Mouse (Mus musculus) T-helper 17 cell (primary cell): ENCODE data around the gene Cebpb.

Experiments used
- in situ Hi-C, 2 experiments: fragments of 300-600 bp; cut with MboI, MseI; formaldehyde crosslinking; loops; 1 replicate in 1 of 2; 2 replicates in 1 of 2; pipeline ENCODE4 v1.15.1; 2025; ENCODE audit warnings: high pct_unique_total_duplicates in 2 of 2

Gene Cebpb

GRCm38 (mm10) chr2:167691410-167691809, 2.7 kb downstream of the Cebpb start:
- in situ Hi-C loops = no loop called here

- in situ Hi-C loops = no loop called here
These were observed 3.4 kb downstream of the Cebpb start for GRCm38 (mm10) chr2:167691871-167692661.

GRCm38 (mm10) chr2:167692831-167693230, 4.1 kb downstream of the Cebpb start:
- in situ Hi-C loops = no loop called here

DNA sequence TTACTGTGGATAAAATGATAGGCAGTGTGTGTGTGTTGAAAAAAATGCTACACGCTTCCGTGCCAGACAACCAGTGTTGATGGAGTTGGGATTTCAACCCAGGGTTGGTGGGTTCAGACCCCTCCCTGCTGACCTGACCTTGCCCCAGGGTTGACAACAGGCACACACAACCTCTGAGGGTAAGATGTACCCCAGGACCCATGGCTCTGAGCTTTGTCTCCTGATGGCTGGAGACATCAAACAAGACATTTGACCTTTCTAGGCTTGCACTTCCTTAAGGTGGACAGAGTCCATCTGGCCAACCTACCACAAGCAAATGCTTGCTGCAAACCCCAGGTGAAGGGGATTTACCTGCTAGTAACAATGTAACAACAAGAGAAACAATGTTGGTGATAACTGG, 4.8 kb downstream of the Cebpb start:
- in situ Hi-C loops = no loop called here

GRCm38 (mm10) chr2:167694244-167694643, 5.5 kb downstream of the Cebpb start:
- in situ Hi-C loops = no loop called here

DNA sequence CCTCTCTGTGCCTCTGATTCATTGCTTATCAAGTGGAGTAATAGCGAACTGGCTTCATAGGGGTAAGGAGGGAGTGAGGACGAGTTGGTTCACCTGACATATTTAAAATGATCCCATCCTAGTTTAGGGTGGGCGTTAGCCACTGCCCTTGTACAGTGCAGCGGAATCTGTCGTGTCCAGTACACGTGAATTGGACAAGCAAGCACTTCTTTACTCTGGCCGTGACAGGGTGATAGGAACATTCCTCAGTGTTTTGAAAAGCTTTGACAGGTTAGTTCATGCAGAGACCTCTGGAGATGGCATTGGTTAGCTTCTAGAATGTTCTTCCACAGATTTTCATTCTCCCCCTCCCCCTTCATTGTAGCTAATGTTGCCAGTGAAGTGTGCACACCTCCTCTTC, 6.2 kb downstream of the Cebpb start:
- in situ Hi-C loops = no loop called here

DNA sequence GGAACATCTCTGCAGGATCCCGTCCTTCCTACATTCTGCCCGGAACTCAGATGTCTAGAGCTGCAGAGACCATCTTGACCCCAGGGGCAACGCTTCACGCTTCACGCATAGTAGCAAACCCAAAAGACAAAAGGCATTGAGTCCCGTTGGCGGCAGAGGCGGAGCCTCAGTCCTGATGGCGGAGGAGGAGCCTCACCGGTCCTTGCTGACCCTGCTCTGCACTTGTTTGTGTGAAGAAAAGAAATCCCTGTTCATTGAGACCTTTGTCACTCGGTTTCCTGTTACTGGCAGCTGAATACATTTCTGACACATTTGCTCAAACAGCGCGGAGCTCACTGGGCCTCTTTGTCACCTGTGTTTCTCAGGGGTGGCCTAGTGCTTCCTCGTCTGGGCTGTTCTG, 6.8 kb downstream of the Cebpb start:
- in situ Hi-C loops = no loop called here

GRCm38 (mm10) chr2:167696143-167696542, 7.4 kb downstream of the Cebpb start:
- in situ Hi-C loops = no loop called here

GRCm38 (mm10) chr2:167697902-167698301, 9.2 kb downstream of the Cebpb start:
- in situ Hi-C loops = no loop called here

- in situ Hi-C loops = no loop called here
These were observed 11.3 kb downstream of the Cebpb start for GRCm38 (mm10) chr2:167700018-167700417.

DNA sequence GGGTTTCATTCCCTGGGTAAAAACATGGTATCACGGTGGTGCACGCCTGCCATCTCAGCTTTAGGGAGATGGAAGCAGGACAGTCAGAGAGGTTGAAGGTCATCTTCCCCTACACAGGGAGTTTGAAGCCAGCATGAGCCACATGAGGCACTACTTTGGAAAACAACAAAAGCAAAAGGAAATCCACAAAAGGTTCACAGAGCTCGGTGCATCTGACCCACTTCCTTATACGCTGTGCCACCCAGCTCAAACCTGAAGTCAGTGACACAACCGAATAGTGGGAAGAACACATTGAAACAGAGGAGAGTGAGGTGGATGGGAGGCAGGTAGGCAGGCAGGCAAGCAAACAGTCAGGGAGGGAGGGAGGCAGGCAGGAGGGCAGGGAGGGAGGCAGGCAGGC, 12.8 kb downstream of the Cebpb start:
- in situ Hi-C loops = no loop called here

DNA sequence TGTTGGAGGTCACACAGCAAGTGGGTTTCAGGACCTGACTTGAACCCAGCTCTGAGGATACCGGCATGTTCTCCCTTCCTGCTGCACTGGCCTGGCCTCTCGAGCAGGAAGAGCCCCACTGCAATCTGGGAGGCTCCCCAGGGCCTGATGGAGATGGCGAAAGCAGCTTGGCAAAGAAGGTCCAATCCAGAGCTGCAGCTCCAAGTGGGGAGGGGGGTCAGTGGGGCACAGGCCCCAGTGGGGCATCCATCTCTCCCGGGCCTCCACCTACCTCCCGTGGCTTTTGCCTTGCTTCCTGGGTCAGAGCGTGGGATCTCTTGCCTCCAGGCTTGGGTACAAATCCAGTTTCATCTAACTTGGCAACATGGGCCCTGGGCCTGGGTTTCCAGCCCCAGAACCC, 13.4 kb downstream of the Cebpb start:
- in situ Hi-C loops = no loop called here

- in situ Hi-C loops = no loop called here
These were observed 15.7 kb downstream of the Cebpb start for GRCm38 (mm10) chr2:167704409-167704808.

DNA sequence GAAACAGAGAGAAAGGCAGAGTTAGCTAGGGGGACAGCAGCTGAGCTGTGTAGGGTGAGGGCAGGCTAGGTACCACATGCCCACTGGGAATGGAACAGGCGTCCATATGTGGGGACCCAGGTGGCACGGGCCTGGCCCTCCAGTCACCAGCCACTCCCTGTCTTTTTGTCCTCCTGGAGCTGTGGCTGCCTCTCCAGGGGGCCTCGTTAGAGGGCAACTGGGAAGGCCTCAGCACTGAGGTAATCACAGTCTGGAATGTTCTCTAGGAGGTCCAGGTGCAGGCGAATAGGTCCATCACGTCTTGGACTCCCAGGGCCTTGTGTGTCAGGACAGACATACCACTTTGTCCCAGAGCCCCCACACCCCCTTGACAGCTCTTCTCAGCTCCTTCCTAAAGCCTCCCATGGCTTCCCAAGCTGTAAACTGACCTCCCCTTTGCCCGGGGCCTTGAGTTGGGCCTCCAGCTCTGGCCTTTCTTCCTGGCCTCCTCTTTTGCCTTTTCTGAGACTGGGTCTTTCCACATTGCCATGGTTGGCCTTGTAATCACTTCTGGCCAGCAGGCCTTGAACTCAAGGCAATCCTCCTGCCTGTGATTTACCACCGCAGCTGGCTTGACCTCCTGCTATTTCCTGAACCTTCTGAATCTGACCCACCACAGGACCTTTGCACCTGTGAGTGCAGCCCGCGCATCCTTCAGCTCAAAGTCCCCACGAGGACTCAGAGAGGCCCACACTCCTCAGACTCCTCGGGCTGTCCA, 17.6 kb downstream of the Cebpb start:
- in situ Hi-C loops = no loop called here

- in situ Hi-C loops = no loop called here
These were observed 19.7 kb downstream of the Cebpb start for GRCm38 (mm10) chr2:167708373-167708772.

GRCm38 (mm10) chr2:167709969-167710368, 21.3 kb downstream of the Cebpb start:
- in situ Hi-C loops = no loop called here

- in situ Hi-C loops = no loop called here
These were observed 21.9 kb downstream of the Cebpb start for GRCm38 (mm10) chr2:167710574-167710973.

DNA sequence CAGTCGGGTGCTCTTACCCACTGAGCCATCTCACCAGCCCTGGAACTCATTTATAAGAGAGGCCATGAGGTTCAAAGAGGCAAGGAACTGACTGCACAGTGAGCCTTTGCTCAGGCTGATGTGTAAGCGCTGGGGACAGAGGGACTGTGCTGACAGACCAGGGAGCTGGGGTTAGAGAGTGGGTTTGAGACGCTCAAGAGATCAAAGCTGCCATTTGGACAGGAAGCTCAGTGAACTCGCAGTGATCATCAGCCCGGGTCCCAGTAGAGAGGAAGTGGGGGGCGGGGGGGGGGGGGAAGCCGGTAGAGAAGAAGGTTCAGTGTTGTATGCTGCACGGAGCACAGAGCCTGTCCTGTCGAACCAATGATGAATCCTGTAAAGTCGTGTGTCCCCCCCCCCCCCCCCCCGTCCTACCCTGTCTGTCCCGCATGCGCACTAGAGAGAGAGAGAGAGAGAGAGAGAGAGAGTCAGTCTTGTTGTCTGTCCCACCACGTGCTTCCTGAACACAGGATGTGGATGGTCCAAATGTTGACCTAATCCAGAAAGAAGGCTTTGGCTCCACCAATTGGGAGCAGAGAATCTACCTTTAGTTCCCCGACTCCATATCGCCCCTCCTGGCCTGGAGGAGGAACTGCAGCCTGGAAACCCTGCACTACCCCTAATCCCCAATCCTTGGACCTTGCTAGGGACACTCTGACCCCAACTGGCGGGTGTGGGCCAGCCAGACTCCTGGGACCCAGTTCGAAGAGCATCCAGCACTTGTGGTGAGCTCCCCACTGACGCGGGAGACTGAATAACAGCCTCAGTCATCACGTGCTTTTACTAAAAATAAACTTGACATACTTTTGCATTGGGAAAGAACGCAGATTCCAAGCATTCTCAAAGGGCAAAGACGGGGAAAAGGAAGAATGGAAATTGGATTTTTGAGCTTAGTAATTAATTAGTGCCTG, 24.4 kb downstream of the Cebpb start:
- in situ Hi-C loops = no loop called here

GRCm38 (mm10) chr2:167714298-167714697, 25.6 kb downstream of the Cebpb start:
- in situ Hi-C loops = no loop called here

GRCm38 (mm10) chr2:167715008-167715407, 26.3 kb downstream of the Cebpb start:
- in situ Hi-C loops = no loop called here

DNA sequence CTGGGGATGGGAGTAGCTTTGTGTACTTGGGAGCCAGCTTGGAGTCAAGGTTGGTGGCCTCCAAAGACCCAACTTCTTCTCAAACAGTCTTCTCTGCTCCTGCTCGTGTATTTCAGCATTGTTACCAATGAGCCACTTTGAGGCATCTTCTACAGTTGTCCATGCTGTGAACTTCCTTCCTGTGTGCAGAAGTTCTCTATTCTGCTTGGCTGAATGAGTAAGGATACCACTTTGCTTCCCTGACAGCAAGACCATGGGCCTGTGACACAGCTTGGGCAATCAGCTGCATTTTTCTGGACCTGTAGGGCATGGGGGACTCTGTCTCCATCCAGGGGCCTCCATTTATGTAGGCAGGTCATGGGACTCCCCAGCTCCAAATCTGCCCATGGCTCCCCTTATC, 28.5 kb downstream of the Cebpb start:
- in situ Hi-C loops = no loop called here

DNA sequence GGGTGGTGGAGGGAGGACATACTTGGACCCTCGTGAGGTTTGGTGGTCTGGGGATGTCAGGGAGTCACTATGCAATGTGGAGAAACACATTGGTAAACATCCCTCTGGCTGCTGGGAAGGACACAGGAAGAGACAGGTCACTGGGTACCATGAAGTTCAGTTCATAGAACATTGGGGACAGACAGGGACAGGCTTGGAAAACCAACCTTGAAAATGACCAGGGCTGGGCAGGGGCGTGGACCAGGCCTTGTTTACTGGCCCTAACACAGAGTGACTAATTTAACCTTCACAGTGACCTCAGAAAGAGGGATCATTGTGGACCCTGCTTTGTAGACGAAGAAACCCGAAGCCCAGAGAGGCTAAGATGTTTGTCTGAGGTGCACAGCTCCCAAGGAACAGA, 30.8 kb downstream of the Cebpb start:
- in situ Hi-C loops = no loop called here
